Mouse (Mus musculus): ENCODE results near the gene Mslnl. TPM values are rescaled to one million over a fixed set of nuclear protein-coding genes. Genes with fewer than 3 reads are reported as not detected.

The Mslnl gene
- polyA plus RNA-seq, 1 experiment = 0.16 TPM

DNA sequence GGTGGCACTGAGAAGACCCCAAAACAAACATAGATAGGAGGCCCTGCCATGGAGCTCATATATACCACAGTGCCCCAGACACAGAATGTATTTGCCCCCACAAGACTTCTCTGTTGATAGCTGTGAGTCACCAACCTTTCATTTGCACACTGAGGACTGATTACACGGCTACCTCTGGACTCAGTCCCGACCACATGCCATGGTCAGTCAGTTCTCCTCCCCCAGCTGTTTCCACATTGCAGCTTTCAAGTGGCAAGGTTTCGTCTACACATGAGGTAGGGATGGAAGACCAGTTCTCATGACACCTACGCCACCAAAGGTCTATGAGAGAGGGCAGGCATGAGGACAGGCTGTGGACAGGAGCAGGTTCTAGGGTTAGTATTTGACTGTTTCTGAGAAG is 24.7 kb upstream of the Mslnl start:
- no peaks in the 10 kb centered on the region for H3K36me3 ChIP-seq (ENCODE audit: control insufficient read depth, insufficient read depth, low read length)
- no peak overlapping the region for H3K27ac ChIP-seq (ENCODE audit: insufficient read depth, low read depth, low read length)
- H3K4me1 ChIP-seq (ENCODE audit: control insufficient read depth, insufficient read depth, insufficient read length, low read length) = no peaks in the 10 kb centered on the region
- 62% methylated on average over 4 of the region's 4 CpGs for WGBS
- peaks cover 1% of the 10 kb centered on the region; the same call in 1 of the 2 replicates for H3K27me3 ChIP-seq (ENCODE audit: control insufficient read depth, insufficient read depth, low read length)
- no peak overlapping the region for H3K4me3 ChIP-seq (ENCODE audit: low read depth, low read length)
- TF ChIP-seq POLR2A (IDR thresholded peaks at IDR 0.05; ENCODE audit: low read depth, low read length) (no peak), CTCF (IDR thresholded peaks at IDR 0.05; ENCODE audit: extremely low read depth, insufficient read length, insufficient replicate concordance, low read depth, low read length) (no peak)

DNA sequence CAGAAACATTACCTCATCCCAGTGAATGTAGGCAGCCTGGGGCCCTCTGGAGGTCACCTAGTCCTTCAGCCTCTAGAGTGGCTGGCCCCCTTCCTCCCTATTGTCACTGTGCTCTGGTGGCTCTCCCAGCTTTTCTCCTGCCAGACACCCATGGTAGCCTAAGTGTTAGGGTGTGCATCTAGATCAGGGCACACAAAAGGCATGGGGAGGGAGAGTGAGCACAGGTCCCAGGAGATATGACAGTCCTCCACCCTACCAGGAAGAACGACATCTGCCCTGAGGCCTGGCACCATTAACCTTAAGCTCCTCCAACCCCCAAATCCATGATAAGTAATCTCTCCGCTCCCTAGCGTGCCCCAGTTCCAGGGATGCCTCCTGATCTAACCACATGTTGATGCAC is 20.2 kb upstream of the Mslnl start:
- TF ChIP-seq CTCF (IDR thresholded peaks at IDR 0.05; ENCODE audit: extremely low read depth, insufficient read length, insufficient replicate concordance, low read depth, low read length) = no peak
- TF ChIP-seq POLR2A (IDR thresholded peaks at IDR 0.05; ENCODE audit: low read depth, low read length) = no peak
- Histone ChIP-seq H3K4me1 (ENCODE audit: control insufficient read depth, insufficient read depth, insufficient read length, low read length) (peaks cover 6% of the 10 kb centered on the region; the same call in 1 of the 2 replicates), H3K36me3 (ENCODE audit: control insufficient read depth, insufficient read depth, low read length) (no peaks in the 10 kb centered on the region), H3K27me3 (ENCODE audit: control insufficient read depth, insufficient read depth, low read length) (peaks cover 6% of the 10 kb centered on the region; the same call in 1 of the 2 replicates), H3K27ac (ENCODE audit: insufficient read depth, low read depth, low read length) (no peak overlapping the region), H3K4me3 (ENCODE audit: low read depth, low read length) (no peak overlapping the region)
- whole genome bisulfite sequencing = 45% methylated on average over 3 of the region's 3 CpGs

DNA sequence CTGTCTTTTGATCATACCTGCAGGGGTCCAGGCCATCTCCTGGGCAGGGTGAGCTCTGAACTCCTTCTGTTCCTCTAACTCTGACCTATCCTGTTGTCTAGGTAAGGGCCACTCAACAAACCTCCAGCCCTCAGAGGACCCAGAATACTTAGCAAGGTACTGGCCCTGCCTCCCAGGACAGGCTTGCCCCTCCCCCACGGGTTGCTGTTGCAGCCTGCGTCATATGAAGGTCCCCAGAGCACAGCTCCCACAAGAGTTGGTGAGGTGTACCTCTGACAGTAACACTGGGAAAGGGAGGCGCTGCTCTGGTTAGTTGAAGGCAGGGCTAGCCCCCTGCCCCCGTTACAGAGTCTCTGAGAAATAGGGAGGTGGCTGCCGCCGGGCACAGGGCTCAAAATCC is 19.7 kb upstream of the Mslnl start:
- Histone ChIP-seq H3K27ac (ENCODE audit: insufficient read depth, low read depth, low read length) (no peak overlapping the region), H3K36me3 (ENCODE audit: control insufficient read depth, insufficient read depth, low read length) (no peaks in the 10 kb centered on the region), H3K4me3 (ENCODE audit: low read depth, low read length) (no peak overlapping the region), H3K27me3 (ENCODE audit: control insufficient read depth, insufficient read depth, low read length) (peaks cover 6% of the 10 kb centered on the region; the same call in 1 of the 2 replicates), H3K4me1 (ENCODE audit: control insufficient read depth, insufficient read depth, insufficient read length, low read length) (peaks cover 6% of the 10 kb centered on the region; the same call in 1 of the 2 replicates)
- TF ChIP-seq POLR2A (IDR thresholded peaks at IDR 0.05; ENCODE audit: low read depth, low read length) (no peak), CTCF (IDR thresholded peaks at IDR 0.05; ENCODE audit: extremely low read depth, insufficient read length, insufficient replicate concordance, low read depth, low read length) (no peak)
- WGBS = 9% methylated on average over 6 of the region's 6 CpGs

DNA sequence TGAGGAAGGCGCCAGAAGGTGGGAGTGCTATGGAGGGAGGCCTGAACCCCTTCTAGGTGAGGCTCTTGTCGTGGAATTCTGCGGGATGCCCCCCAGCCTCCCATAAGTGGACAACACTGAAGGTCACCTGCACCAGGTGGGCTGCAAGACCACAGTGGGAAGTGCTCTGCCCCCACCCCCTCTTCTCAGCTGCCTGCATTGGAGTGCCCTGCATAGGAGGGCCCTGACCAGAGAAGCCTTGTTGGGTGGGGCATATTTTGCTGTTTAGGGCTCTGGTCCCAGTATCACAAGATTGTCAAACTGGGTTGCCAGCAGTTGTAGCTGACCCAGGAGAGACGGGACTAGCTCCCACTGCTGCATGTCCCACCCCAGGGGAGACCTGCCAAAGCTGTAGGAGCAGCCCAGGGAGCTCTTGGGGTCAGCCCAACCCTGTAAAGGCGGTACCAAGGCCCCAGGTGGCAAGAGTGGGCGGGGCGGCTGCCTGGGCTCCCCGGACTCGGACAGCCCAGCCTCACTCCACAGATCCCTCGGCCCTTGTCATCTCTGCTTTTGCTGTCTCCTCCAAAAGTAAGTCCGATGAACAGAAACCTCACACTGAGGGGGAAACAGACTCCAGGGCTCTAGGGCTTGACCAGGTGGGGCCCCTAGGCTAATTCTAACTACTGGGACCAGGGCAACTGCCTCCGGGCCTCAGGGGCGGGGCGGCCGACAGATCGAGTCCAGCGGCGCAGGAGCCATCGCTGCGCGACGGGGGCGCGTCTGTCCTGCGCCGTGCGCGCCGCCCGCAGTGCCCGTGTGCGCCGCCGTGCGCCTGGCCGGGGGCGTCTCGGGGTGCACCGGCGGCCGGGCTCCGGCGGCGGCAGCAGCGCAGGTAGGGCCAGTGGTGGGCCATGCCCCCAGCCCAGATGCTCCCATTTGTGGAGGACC is 18.9 kb upstream of the Mslnl start, which contains the start of gene Gng13:
TSS of gene Gng13 (plus strand) at position 461 of the 927 bp plus-strand sequence.
- H3K27me3 ChIP-seq (ENCODE audit: control insufficient read depth, insufficient read depth, low read length) = peaks cover 6% of the 10 kb centered on the region; the same call in 1 of the 2 replicates
- TF ChIP-seq POLR2A (IDR thresholded peaks at IDR 0.05; ENCODE audit: low read depth, low read length) (no peak), CTCF (IDR thresholded peaks at IDR 0.05; ENCODE audit: extremely low read depth, insufficient read length, insufficient replicate concordance, low read depth, low read length) (no peak)
- peaks cover 6% of the 10 kb centered on the region; the same call in 1 of the 2 replicates for H3K4me1 ChIP-seq (ENCODE audit: control insufficient read depth, insufficient read depth, insufficient read length, low read length)
- 2% methylated on average over 45 of the region's 45 CpGs for WGBS
- no peak within 1 kb of the TSS for H3K27ac ChIP-seq (ENCODE audit: insufficient read depth, low read depth, low read length)
- peak within 1 kb of the TSS; percentile 21 for H3K4me3 ChIP-seq (ENCODE audit: low read depth, low read length)
- no peaks in the 10 kb centered on the region for H3K36me3 ChIP-seq (ENCODE audit: control insufficient read depth, insufficient read depth, low read length)

DNA sequence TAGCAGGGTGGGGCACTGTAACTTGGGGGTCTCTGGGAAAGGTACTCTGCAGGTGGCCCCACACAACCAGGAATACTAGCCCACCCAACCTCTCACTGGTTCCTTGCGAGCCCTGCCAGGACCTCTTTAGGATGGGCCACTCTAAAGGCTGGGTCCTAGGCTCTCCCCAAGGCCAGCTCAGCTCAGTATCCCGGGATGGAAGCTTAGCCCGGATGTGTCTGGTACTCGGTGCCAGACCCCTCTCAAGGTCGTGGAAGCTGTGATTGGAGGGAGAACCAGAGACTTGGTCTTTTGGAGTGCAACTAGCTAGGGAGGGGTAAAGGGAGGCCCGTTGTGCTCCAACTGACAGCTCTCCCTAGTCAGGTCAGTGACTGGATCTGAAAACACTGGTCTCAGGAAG is 18.2 kb upstream of the Mslnl start:
- no peak overlapping the region for H3K4me3 ChIP-seq (ENCODE audit: low read depth, low read length)
- WGBS = 11% methylated on average over 6 of the region's 6 CpGs
- TF ChIP-seq CTCF (IDR thresholded peaks at IDR 0.05; ENCODE audit: extremely low read depth, insufficient read length, insufficient replicate concordance, low read depth, low read length) (no peak), POLR2A (IDR thresholded peaks at IDR 0.05; ENCODE audit: low read depth, low read length) (no peak)
- no peak overlapping the region for H3K27ac ChIP-seq (ENCODE audit: insufficient read depth, low read depth, low read length)
- H3K36me3 ChIP-seq (ENCODE audit: control insufficient read depth, insufficient read depth, low read length) = no peaks in the 10 kb centered on the region
- peaks cover 6% of the 10 kb centered on the region; the same call in 1 of the 2 replicates for H3K4me1 ChIP-seq (ENCODE audit: control insufficient read depth, insufficient read depth, insufficient read length, low read length)
- H3K27me3 ChIP-seq (ENCODE audit: control insufficient read depth, insufficient read depth, low read length) = peaks cover 6% of the 10 kb centered on the region; the same call in 1 of the 2 replicates

DNA sequence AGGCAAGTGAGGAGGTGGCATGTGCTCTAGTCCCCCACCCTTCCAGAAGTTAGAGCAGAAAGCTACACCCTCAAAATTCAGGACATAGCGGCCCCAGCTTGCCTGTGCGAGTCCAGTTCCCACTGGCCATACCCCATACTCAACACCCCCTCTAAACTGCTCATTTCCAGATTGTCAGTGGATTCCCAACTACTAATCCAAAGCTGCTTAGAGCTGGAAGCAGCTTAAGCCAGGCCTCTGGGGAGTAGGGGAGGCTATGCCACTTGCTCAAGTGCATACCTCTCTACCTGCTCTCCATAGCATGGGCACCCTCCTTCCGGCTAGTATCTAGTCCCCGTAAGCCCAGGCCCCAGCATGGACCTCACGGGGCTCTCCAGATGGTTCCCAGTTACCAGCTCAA is 14.4 kb upstream of the Mslnl start:
- Histone ChIP-seq H3K4me3 (ENCODE audit: low read depth, low read length) (no peak overlapping the region), H3K27ac (ENCODE audit: insufficient read depth, low read depth, low read length) (no peak overlapping the region), H3K4me1 (ENCODE audit: control insufficient read depth, insufficient read depth, insufficient read length, low read length) (peaks cover 7% of the 10 kb centered on the region; the same call in 1 of the 2 replicates), H3K36me3 (ENCODE audit: control insufficient read depth, insufficient read depth, low read length) (no peaks in the 10 kb centered on the region), H3K27me3 (ENCODE audit: control insufficient read depth, insufficient read depth, low read length) (0 out of 2 replicates have a peak, but pooled peaks cover 4% of the 10 kb centered on the region)
- WGBS = 96% methylated on average over 5 of the region's 5 CpGs
- TF ChIP-seq CTCF (IDR thresholded peaks at IDR 0.05; ENCODE audit: extremely low read depth, insufficient read length, insufficient replicate concordance, low read depth, low read length) (no peak), POLR2A (IDR thresholded peaks at IDR 0.05; ENCODE audit: low read depth, low read length) (no peak)

DNA sequence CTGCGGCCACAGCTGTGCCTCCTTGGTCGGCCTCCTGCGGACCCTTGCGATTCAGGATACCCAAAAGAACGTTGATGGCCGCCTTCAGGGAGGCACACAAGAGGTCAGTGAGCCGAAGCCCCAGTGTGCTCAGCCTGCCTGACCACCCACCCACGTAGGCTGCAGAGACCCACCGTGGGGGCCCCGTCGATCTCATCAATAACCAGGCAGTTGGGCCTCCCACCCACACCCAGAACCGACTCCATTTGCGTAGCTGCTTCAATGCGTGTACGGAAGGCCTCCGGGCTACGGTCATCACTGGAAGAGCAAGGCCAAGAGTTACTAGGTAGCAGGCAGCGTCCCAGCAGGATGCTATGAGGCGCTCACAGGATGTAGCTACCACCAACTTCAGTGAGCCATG is 12.4 kb upstream of the Mslnl start:
- Histone ChIP-seq H3K36me3 (ENCODE audit: control insufficient read depth, insufficient read depth, low read length) (no peaks in the 10 kb centered on the region), H3K27me3 (ENCODE audit: control insufficient read depth, insufficient read depth, low read length) (no peaks in the 10 kb centered on the region), H3K27ac (ENCODE audit: insufficient read depth, low read depth, low read length) (no peak overlapping the region), H3K4me3 (ENCODE audit: low read depth, low read length) (no peak overlapping the region), H3K4me1 (ENCODE audit: control insufficient read depth, insufficient read depth, insufficient read length, low read length) (peaks cover 15% of the 10 kb centered on the region)
- TF ChIP-seq POLR2A (IDR thresholded peaks at IDR 0.05; ENCODE audit: low read depth, low read length) (no peak), CTCF (IDR thresholded peaks at IDR 0.05; ENCODE audit: extremely low read depth, insufficient read length, insufficient replicate concordance, low read depth, low read length) (no peak)
- WGBS = 98% methylated on average over 19 of the region's 19 CpGs

Measured in small intestine, adult 2 months (tissue).